Mouse (Mus musculus) limb, embryonic 14.5 days (tissue): ENCODE results near the gene 1700029I15Rik. TPM values are rescaled to one million over a fixed set of nuclear protein-coding genes. Genes with fewer than 3 reads are reported as not detected.

Experiments
- ATAC-seq: fragments of 200-750 bp; cut with Nextera tagmentation; 2 replicates; pipeline ENCODE4 v1.8.0; 2017; ENCODE audit warnings: low read depth, moderate number of reproducible peaks, moderate TSS enrichment; ENCODE audit not compliant: low FRiP score
- DNase-seq: peaks from one replicate; pipeline ENCODE4 v3.0.0-alpha.2; 2015; ENCODE audit warnings: low spot score
- H3K27ac ChIP-seq: fragments of 300-500 bp; sonication (generic); replicated peaks from 2 replicates; pipeline ENCODE4 v1.5.1; 2014; ENCODE audit warnings: low read depth, mild to moderate bottlenecking, low read length, moderate library complexity, mixed read lengths
- H3K27me3 ChIP-seq: fragments of 300-500 bp; sonication (generic); 2 replicates; pipeline ENCODE4 v1.6.1; 2014; ENCODE audit warnings: low read length, mixed read lengths; ENCODE audit not compliant: control insufficient read depth, insufficient read depth
- H3K36me3 ChIP-seq: fragments of 300-500 bp; sonication (generic); 2 replicates; pipeline ENCODE4 v1.6.1; 2014; ENCODE audit warnings: mild to moderate bottlenecking, low read length, moderate library complexity, mixed read lengths; ENCODE audit not compliant: control insufficient read depth, insufficient read depth
- H3K4me1 ChIP-seq: fragments of 300-500 bp; sonication (generic); 2 replicates; pipeline ENCODE4 v1.6.1; 2014; ENCODE audit warnings: antibody characterized with exemption, low read length, mixed read lengths; ENCODE audit not compliant: control insufficient read depth, insufficient read depth
- H3K4me2 ChIP-seq: fragments of 300-500 bp; sonication (generic); replicated peaks from 2 replicates; pipeline ENCODE4 v1.6.1; 2014; ENCODE audit warnings: low read depth, mild to moderate bottlenecking, low read length, moderate library complexity; ENCODE audit not compliant: severe bottlenecking
- H3K4me3 ChIP-seq: fragments of 300-500 bp; sonication (generic); replicated peaks from 2 replicates; pipeline ENCODE4 v1.5.1; 2014; ENCODE audit warnings: low read length
- H3K9ac ChIP-seq: fragments of 300-500 bp; sonication (generic); 2 replicates; pipeline ENCODE4 v1.6.1; 2014; ENCODE audit warnings: mild to moderate bottlenecking, low read depth, low read length, moderate library complexity; ENCODE audit not compliant: severe bottlenecking
- H3K9me3 ChIP-seq: fragments of 300-500 bp; sonication (generic); 2 replicates; pipeline ENCODE4 v1.6.1; 2016; ENCODE audit warnings: low read length; ENCODE audit not compliant: control insufficient read depth
- POLR2A ChIP-seq: fragments of 200-500 bp; IDR thresholded peaks from 2 replicates; pipeline ENCODE4 v1.8.0; 2012; ENCODE audit warnings: inconsistent platforms, mild to moderate bottlenecking, moderate library complexity, borderline replicate concordance; ENCODE audit not compliant: insufficient read depth, insufficient read length; ENCODE audit errors: extremely low read depth
- WGBS: fragments of 180-500 bp; shearing (Covaris S2); extraction: QIAGEN DNeasy Blood & Tissue Kit; methylation state at CpG from one replicate; pipeline ENCODE4 v1.1.7; 2014; 5-methylcytosine and 5-hydroxymethylcytosine counted together
- polyA plus RNA-seq, 2 experiments: library from polyadenylated mRNA; depleted of rRNA in 1 of 2; stranded (reverse) in 1 of 2; unstranded in 1 of 2; fragments of >200 nt; fragmentation: Nextera tagmentation in 1 of 2; extraction: Ambion mirVana in 1 of 2; gene quantifications; 2 replicates each; pipeline versions ENCODE4 v1.2.1 to v1.2.3; 2012 to 2014

Gene 1700029I15Rik
- polyA plus RNA-seq, 2 experiments = 1.7 to 3.1 TPM

DNA sequence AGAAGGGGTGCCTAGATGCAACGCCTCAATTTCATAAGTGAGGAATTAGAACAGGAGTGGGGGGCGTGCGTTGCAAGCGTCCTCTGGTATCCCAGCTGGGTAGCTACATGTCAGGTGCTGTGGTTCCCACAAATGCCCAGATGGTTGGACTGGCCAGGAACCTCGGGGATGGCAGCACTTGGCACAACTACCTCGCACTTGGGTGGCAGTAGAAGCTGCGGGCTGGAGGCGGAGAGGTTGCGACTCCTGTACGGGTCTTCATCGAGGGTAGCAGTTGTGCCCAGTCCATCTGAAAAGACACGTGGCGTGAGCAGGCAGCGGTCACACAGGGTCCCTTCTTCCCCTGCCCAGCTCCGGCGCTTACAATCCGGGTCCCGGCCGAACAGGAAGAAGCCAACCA, 12.0 kb upstream of the 1700029I15Rik start:
- Histone ChIP-seq H3K9me3 (no peaks in the 10 kb centered on the region), H3K27me3 (no peaks in the 10 kb centered on the region; the same call in 1 of the 2 replicates), H3K4me2 (peak overlapping the region; percentile 90), H3K4me1 (peaks cover 28% of the 10 kb centered on the region), H3K27ac (no peak overlapping the region), H3K9ac (peak overlapping the region; percentile 61), H3K36me3 (peaks cover 12% of the 10 kb centered on the region; the same call in 1 of the 2 replicates), H3K4me3 (peak overlapping the region; percentile 45)
- DNase-seq (no peak), ATAC-seq (no peak)
- WGBS = 14% methylated on average over 19 of the region's 19 CpGs
- TF ChIP-seq POLR2A = no peak

DNA sequence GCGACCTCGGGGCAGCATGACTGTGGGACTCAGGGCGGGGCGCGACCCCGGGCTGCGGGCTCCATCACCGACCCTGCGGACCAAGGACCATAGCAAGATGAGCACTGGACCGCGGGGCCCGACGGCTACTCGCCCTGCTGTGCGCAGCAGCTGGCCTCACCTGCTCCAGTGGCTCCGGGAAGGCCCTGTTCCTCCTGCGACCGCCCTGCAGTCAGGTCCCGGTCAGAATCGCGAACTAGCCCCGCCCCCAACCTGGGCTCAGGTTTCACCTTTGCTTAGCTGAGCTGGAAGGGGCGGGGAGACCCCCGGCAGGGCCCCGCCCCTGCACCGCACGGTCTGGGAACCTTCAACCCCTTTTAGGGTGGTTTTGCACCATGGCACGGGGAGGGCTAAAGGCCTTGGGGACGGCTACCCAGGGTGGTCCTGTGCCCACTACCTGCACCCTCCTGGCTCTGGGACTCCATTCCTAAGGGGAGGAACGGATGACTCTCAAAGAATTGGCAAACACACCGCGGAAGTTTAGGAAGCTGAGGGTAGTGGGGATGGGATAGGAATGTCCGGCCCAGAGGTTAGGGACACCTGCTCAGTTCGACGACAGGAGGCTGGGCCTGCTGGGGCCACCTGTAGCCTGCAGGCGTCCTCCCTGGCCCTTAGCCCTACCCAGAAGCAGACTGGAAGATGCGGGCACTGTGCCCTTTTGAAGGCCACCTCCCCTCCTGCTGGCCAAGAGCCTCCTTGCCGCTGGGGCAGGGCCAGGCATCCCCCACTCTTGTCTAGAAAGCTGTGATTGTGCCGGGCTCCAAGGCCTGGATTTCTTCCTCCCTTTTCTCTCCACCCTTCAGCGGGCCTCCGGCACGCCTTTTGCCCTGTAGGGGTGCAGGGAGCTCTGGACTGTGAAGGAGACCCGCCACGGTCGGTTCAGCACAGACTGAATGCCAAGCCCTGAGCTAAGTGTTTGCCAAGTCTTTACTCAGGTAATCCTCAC, 11.2 kb upstream of the 1700029I15Rik start:
- peak overlapping the region; percentile 90 for H3K4me2 ChIP-seq
- H3K36me3 ChIP-seq = peaks cover 11% of the 10 kb centered on the region; the same call in 1 of the 2 replicates
- ATAC-seq = peak; percentile 19; the same call in 1 of the 2 replicates
- peak overlapping the region; percentile 58 for H3K27ac ChIP-seq
- peak; percentile 60 for DNase-seq
- no peaks in the 10 kb centered on the region; the same call in 1 of the 2 replicates for H3K27me3 ChIP-seq
- no peaks in the 10 kb centered on the region for H3K9me3 ChIP-seq
- TF ChIP-seq POLR2A = no peak
- H3K4me1 ChIP-seq = peaks cover 32% of the 10 kb centered on the region
- peak overlapping the region; percentile 45 for H3K4me3 ChIP-seq
- WGBS = 4% methylated on average over 43 of the region's 45 CpGs
- H3K9ac ChIP-seq = peak overlapping the region; percentile 61

- Histone ChIP-seq H3K27ac (no peak overlapping the region; the same call in 1 of the 2 replicates), H3K4me1 (peaks cover 35% of the 10 kb centered on the region), H3K9ac (no peak overlapping the region), H3K36me3 (0 out of 2 replicates have a peak, but pooled peaks cover under 1% of the 10 kb centered on the region), H3K27me3 (no peaks in the 10 kb centered on the region; the same call in 1 of the 2 replicates), H3K9me3 (no peaks in the 10 kb centered on the region), H3K4me3 (no peak overlapping the region), H3K4me2 (no peak overlapping the region; the same call in 1 of the 2 replicates)
- TF ChIP-seq POLR2A = no peak
- ATAC-seq = no peak
- WGBS = 27% methylated on average over 10 of the region's 10 CpGs
- no peak for DNase-seq
Measured at GRCm38 (mm10) chr2:92371971-92372690, 10.2 kb upstream of the 1700029I15Rik start.

- Histone ChIP-seq H3K4me1 (peaks cover 35% of the 10 kb centered on the region), H3K9ac (no peak overlapping the region), H3K4me2 (no peak overlapping the region), H3K36me3 (no peaks in the 10 kb centered on the region; the same call in 1 of the 2 replicates), H3K27ac (no peak overlapping the region), H3K4me3 (no peak overlapping the region), H3K9me3 (no peaks in the 10 kb centered on the region), H3K27me3 (no peaks in the 10 kb centered on the region; the same call in 1 of the 2 replicates)
- no peak for TF ChIP-seq POLR2A
- 49% methylated on average over 9 of the region's 9 CpGs for WGBS
- ATAC-seq = no peak
- DNase-seq = no peak
Measured at GRCm38 (mm10) chr2:92372767-92373436, 9.4 kb upstream of the 1700029I15Rik start.
